Mouse (Mus musculus) embryonic fibroblast, embryonic 13.5 days (primary cell): ENCODE data around the gene Hps5.

Experiments used
- CTCF ChIP-seq: IDR thresholded peaks from 2 replicates; pipeline ENCODE4 v1.5.1; 2011; ENCODE audit warnings: mild to moderate bottlenecking, control low read depth, low read length, moderate library complexity, borderline replicate concordance; ENCODE audit not compliant: insufficient read depth
- POLR2A ChIP-seq: IDR thresholded peaks from 2 replicates; pipeline ENCODE4 v1.6.1; 2011; ENCODE audit warnings: low read depth, mild to moderate bottlenecking, control low read depth, low read length, moderate library complexity

- TF ChIP-seq POLR2A (no peak), CTCF (no peak)
Observed at GRCm38 (mm10) chr7:46839446-46839845, 43.6 kb upstream of the Hps5 start.
